Mouse (Mus musculus): Measurements from ENCODE around the gene Ints11. TPM values are rescaled to one million over a fixed set of nuclear protein-coding genes. Genes with fewer than 3 reads are reported as not detected.

Gene Ints11
- polyA plus RNA-seq, 1 experiment from 2014 or later, result 30.7 TPM

DNA sequence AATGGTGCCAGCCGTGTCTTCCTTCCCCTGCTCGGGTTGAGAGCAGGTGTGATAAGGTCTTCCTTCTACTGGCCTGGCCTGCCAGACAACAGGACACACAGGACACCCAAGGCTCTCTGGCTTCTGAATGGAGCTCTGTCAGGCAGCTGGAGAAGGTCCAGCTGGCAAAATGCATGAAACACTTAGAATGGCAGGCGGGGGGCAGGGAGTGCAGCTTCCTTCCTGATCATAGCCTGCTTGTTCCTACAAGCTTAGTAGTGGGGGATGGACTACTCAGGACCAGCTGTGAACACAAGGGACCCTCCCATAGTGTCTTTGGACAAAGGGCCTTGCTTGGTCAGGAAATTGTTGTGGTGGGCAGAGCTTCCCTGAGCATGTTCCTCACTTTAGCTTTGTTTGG, 31.9 kb downstream of the Ints11 start:
- WGBS, result 64% methylated on average over 3 of the region's 3 CpGs
- H3K4me2 ChIP-seq (replicated peaks; ENCODE audit: low read depth), result no peak overlapping the region
- H3K9ac ChIP-seq (ENCODE audit: low read length), result no peak overlapping the region
- no peaks in the 10 kb centered on the region for H3K27me3 ChIP-seq (ENCODE audit: control insufficient read depth, insufficient read depth, low read length)
- TF ChIP-seq CTCF (IDR thresholded peaks at IDR 0.05; ENCODE audit: low read depth) (no peak), EP300 (optimal IDR thresholded peaks at IDR 0.05) (no peak)
- DNase-seq (ENCODE audit: low spot score) (no peak), ATAC-seq (ENCODE audit: low FRiP score, low TSS enrichment) (no peak)
- no peaks in the 10 kb centered on the region for H3K9me3 ChIP-seq (ENCODE audit: control insufficient read depth, low read length)
- H3K36me3 ChIP-seq (ENCODE audit: control insufficient read depth, insufficient read depth, low read length), result peaks cover 19% of the 10 kb centered on the region
- H3K27ac ChIP-seq (replicated peaks), result no peak overlapping the region
- H3K4me1 ChIP-seq (replicated peaks; ENCODE audit: control insufficient read depth, insufficient read depth), result no peaks in the 10 kb centered on the region
- no peak overlapping the region for H3K4me3 ChIP-seq (ENCODE audit: low read depth, low read length)

DNA sequence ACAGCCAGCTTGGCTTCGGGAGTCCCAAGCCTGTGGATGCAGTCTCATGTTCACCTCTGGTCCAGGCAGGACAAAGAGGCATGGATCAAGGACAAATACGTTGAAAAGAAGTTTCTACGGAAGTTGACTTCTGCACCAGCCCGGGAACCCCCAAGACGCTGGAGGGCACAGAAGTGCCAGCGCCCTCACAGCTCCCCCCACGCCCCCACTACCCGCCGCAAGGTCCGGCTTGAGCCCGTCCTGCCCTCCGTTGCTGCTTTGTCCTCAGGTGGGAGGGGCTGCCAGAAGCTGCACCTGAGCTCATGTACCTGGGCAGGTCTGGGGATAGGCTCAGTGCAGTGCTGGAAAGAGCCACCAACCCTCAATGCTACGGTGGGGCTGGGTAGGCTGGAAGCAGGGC, 33.9 kb downstream of the Ints11 start:
- TF ChIP-seq CTCF (IDR thresholded peaks at IDR 0.05; ENCODE audit: low read depth) (no peak), EP300 (optimal IDR thresholded peaks at IDR 0.05) (no peak)
- no peak overlapping the region for H3K4me3 ChIP-seq (ENCODE audit: low read depth, low read length)
- H3K9ac ChIP-seq (ENCODE audit: low read length), result no peak overlapping the region
- H3K9me3 ChIP-seq (ENCODE audit: control insufficient read depth, low read length), result no peaks in the 10 kb centered on the region
- no peaks in the 10 kb centered on the region for H3K4me1 ChIP-seq (replicated peaks; ENCODE audit: control insufficient read depth, insufficient read depth)
- no peak overlapping the region for H3K4me2 ChIP-seq (replicated peaks; ENCODE audit: low read depth)
- ATAC-seq (ENCODE audit: low FRiP score, low TSS enrichment) (no peak), DNase-seq (ENCODE audit: low spot score) (no peak)
- no peak overlapping the region for H3K27ac ChIP-seq (replicated peaks)
- H3K36me3 ChIP-seq (ENCODE audit: control insufficient read depth, insufficient read depth, low read length), result peaks cover 19% of the 10 kb centered on the region
- 92% methylated on average over 13 of the region's 13 CpGs for WGBS
- no peaks in the 10 kb centered on the region for H3K27me3 ChIP-seq (ENCODE audit: control insufficient read depth, insufficient read depth, low read length)

DNA sequence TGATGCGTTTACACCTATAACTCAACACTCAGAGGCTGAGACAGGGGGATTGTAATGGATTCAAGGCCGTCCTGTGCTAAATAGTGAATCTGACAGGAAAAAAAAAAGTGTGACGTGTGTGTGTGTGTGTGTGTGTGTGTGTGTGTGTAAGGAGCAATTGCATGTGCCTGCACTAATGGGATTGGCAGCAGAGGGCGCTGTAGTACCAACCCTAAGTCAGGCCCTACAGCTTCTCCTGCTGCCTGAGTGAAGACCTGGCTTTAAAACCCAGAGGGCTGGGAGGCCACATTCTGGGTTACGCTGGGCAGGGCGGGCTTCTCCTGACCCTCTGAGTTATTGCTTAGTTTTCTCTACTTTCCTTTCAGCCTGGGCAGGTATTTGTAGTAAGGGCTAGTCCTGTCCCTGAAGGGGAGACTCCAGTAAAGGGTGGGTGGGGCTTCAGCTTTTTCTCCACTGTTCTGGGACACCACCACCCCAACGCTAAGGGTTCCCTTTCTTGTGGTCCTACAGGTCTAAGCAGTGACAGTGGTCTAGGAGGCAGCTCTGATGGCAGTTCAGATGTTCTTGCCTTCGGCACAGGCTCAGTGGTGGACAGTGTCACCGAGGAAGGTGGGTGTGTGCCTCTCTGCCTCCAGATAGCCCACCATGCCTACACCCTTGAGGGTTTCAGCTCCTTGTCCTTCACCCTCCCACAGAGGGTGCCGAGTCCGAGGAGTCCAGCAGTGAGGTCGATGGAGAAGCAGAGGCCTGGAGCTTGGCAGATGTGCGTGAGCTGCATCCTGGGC, 35.2 kb downstream of the Ints11 start:
- no peaks in the 10 kb centered on the region for H3K27me3 ChIP-seq (ENCODE audit: control insufficient read depth, insufficient read depth, low read length)
- no peaks in the 10 kb centered on the region for H3K9me3 ChIP-seq (ENCODE audit: control insufficient read depth, low read length)
- no peak overlapping the region for H3K27ac ChIP-seq (replicated peaks)
- 85% methylated on average over 13 of the region's 13 CpGs for WGBS
- peaks cover 17% of the 10 kb centered on the region for H3K36me3 ChIP-seq (ENCODE audit: control insufficient read depth, insufficient read depth, low read length)
- H3K9ac ChIP-seq (ENCODE audit: low read length), result no peak overlapping the region
- ATAC-seq (ENCODE audit: low FRiP score, low TSS enrichment), result no peak
- no peak overlapping the region for H3K4me2 ChIP-seq (replicated peaks; ENCODE audit: low read depth)
- DNase-seq (ENCODE audit: low spot score), result peak; percentile 38
- peak; percentile 59 for TF ChIP-seq CTCF (IDR thresholded peaks at IDR 0.05; ENCODE audit: low read depth)
- TF ChIP-seq EP300 (optimal IDR thresholded peaks at IDR 0.05), result no peak
- no peaks in the 10 kb centered on the region for H3K4me1 ChIP-seq (replicated peaks; ENCODE audit: control insufficient read depth, insufficient read depth)
- H3K4me3 ChIP-seq (ENCODE audit: low read depth, low read length), result no peak overlapping the region

DNA sequence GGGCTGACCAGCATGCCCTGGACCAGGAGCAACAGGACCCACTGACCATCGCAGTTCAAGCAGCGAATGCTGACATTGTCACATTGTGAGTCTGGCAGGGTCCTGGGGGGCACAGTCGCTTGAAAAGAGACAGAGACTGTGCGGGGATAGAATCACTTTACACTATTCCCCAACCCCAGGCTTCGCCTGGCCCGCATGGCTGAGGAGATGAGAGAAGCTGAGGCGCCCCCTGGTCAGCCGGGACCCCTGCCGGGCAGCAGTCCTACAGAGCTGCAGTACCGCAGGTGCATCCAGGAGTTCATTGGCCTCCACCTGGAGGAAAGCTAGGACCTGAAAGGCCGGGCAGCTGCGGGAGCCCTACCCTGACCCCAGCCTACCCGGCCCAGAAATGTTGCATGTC, 36.3 kb downstream of the Ints11 start:
- Histone ChIP-seq H3K27ac (replicated peaks) (no peak overlapping the region), H3K4me2 (replicated peaks; ENCODE audit: low read depth) (no peak overlapping the region), H3K27me3 (ENCODE audit: control insufficient read depth, insufficient read depth, low read length) (no peaks in the 10 kb centered on the region), H3K9ac (ENCODE audit: low read length) (no peak overlapping the region), H3K9me3 (ENCODE audit: control insufficient read depth, low read length) (no peaks in the 10 kb centered on the region), H3K36me3 (ENCODE audit: control insufficient read depth, insufficient read depth, low read length) (peaks cover 8% of the 10 kb centered on the region), H3K4me1 (replicated peaks; ENCODE audit: control insufficient read depth, insufficient read depth) (no peaks in the 10 kb centered on the region), H3K4me3 (ENCODE audit: low read depth, low read length) (no peak overlapping the region)
- no peak for TF ChIP-seq CTCF (IDR thresholded peaks at IDR 0.05; ENCODE audit: low read depth)
- TF ChIP-seq EP300 (optimal IDR thresholded peaks at IDR 0.05), result no peak
- DNase-seq (ENCODE audit: low spot score) (no peak), ATAC-seq (ENCODE audit: low FRiP score, low TSS enrichment) (no peak)
- WGBS, result 85% methylated on average over 13 of the region's 13 CpGs

DNA sequence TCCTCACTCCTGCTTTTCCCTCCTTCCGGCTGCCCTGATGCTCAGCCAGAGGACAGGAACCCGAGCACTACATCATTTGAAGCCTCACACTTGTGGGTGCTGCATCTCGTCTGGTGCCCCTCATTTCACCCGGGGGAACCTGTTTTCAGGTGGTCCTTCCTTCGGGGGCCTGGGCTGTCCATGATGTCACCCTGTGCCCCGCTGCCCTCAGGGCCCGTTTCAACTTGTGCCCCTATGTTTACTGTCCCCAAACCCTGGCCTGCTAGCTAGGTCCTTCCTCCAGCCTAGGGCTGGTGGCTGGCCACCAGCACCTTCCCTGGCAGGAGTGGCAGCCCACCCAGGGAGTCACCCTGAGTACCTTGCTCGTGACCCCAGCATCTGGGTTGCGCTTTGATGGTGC, 36.8 kb downstream of the Ints11 start:
- DNase-seq (ENCODE audit: low spot score) (no peak), ATAC-seq (ENCODE audit: low FRiP score, low TSS enrichment) (no peak)
- no peak overlapping the region for H3K4me3 ChIP-seq (ENCODE audit: low read depth, low read length)
- no peaks in the 10 kb centered on the region for H3K27me3 ChIP-seq (ENCODE audit: control insufficient read depth, insufficient read depth, low read length)
- TF ChIP-seq EP300 (optimal IDR thresholded peaks at IDR 0.05) (no peak), CTCF (IDR thresholded peaks at IDR 0.05; ENCODE audit: low read depth) (no peak)
- H3K9ac ChIP-seq (ENCODE audit: low read length), result no peak overlapping the region
- no peak overlapping the region for H3K27ac ChIP-seq (replicated peaks)
- H3K36me3 ChIP-seq (ENCODE audit: control insufficient read depth, insufficient read depth, low read length), result peaks cover 8% of the 10 kb centered on the region
- H3K4me1 ChIP-seq (replicated peaks; ENCODE audit: control insufficient read depth, insufficient read depth), result no peaks in the 10 kb centered on the region
- WGBS, result 78% methylated on average over 9 of the region's 9 CpGs
- H3K4me2 ChIP-seq (replicated peaks; ENCODE audit: low read depth), result no peak overlapping the region
- no peaks in the 10 kb centered on the region for H3K9me3 ChIP-seq (ENCODE audit: control insufficient read depth, low read length)

DNA sequence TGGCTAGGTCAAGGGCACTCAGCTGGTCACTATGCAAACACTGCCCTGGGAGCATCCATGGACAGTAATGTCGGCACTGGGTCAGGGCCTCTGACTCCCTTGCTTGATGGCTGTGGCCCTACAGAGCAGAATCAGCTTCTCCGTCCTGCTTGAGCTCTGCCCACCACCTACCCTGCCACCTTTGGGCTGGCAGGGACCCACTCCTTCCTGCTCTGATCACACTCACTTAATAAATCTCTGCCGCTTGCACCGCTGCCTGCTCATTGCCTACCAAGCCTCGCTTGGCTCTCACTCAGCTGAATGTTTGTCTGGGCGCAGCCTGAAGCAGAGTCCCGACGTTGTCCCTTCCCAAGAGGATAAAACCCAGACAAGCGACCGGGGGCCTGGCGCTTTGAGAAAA, 37.7 kb downstream of the Ints11 start:
- Histone ChIP-seq H3K27ac (replicated peaks) (no peak overlapping the region), H3K4me2 (replicated peaks; ENCODE audit: low read depth) (no peak overlapping the region), H3K9me3 (ENCODE audit: control insufficient read depth, low read length) (no peaks in the 10 kb centered on the region), H3K27me3 (ENCODE audit: control insufficient read depth, insufficient read depth, low read length) (no peaks in the 10 kb centered on the region), H3K4me1 (replicated peaks; ENCODE audit: control insufficient read depth, insufficient read depth) (no peaks in the 10 kb centered on the region), H3K9ac (ENCODE audit: low read length) (no peak overlapping the region), H3K36me3 (ENCODE audit: control insufficient read depth, insufficient read depth, low read length) (peaks cover 7% of the 10 kb centered on the region), H3K4me3 (ENCODE audit: low read depth, low read length) (no peak overlapping the region)
- no peak for DNase-seq (ENCODE audit: low spot score)
- ATAC-seq (ENCODE audit: low FRiP score, low TSS enrichment), result no peak
- TF ChIP-seq CTCF (IDR thresholded peaks at IDR 0.05; ENCODE audit: low read depth) (no peak), EP300 (optimal IDR thresholded peaks at IDR 0.05) (no peak)
- 81% methylated on average over 11 of the region's 11 CpGs for WGBS

Measured in stomach, postnatal 0 days (tissue).